Comparison of ENCODE assay signal across 11 mouse cellular contexts in genomic region chr8:118286282-118287180, GRCm38 (mm10). TPM values are rescaled to one million over a fixed set of nuclear protein-coding genes. Genes with fewer than 3 reads are reported as not detected.
DNase-seq lines count a peak whose midpoint lies in the region; ATAC-seq and TF ChIP-seq lines count a peak whose summit lies in the region.
"Had no signal": no experiment of that assay in that cellular context is flagged by ENCODE, and none has a peak within 500 bp of the region (broad histone marks: within the 10 kb centered on the region; RNA-seq: fewer than 3 reads in every experiment).

No protein-coding gene starts in this region.

- TF ChIP-seq CTCF in hindbrain, postnatal 0 days (IDR thresholded peaks at IDR 0.05; ENCODE audit: low read depth) = no peak
- no peak for TF ChIP-seq CTCF in thymus, adult 2 months (IDR thresholded peaks at IDR 0.05; ENCODE audit: borderline replicate concordance, control insufficient read depth, extremely low read depth, insufficient read depth, low read length, poor library complexity)
- no peak for TF ChIP-seq CTCF in left cerebral cortex, adult 2 months (IDR thresholded peaks at IDR 0.05)

- H3K9ac ChIP-seq in hindbrain, postnatal 0 days (replicated peaks; ENCODE audit: low read length) = no peak overlapping the region
- no peak overlapping the region for H3K9ac ChIP-seq in stomach, embryonic 15.5 days

- ATAC-seq in hindbrain, postnatal 0 days = no peak
- peak; percentile 50; the same call in 1 of the 2 replicates for ATAC-seq in stomach, embryonic 15.5 days (ENCODE audit: insufficient read depth, low FRiP score, low read depth)
- ATAC-seq in frontal cortex, adult (ENCODE audit: low TSS enrichment) = no peak

- no peaks in the 10 kb centered on the region for H3K27me3 ChIP-seq in hindbrain, postnatal 0 days (ENCODE audit: insufficient read depth, low read length)
- peaks cover 17% of the 10 kb centered on the region for H3K27me3 ChIP-seq in stomach, embryonic 15.5 days (replicated peaks)
- no peaks in the 10 kb centered on the region for H3K27me3 ChIP-seq in thymus, adult 2 months (ENCODE audit: control insufficient read depth, insufficient read depth, low read length)

- 31% methylated on average over 10 of the region's 10 CpGs for WGBS in hindbrain, postnatal 0 days
- WGBS in stomach, embryonic 15.5 days = 25% methylated on average over 10 of the region's 10 CpGs
- WGBS in thymus, adult 2 months = 24% methylated on average over 10 of the region's 10 CpGs

- no peak for TF ChIP-seq POLR2A in thymus, adult 2 months (IDR thresholded peaks at IDR 0.05; ENCODE audit: control insufficient read depth, extremely low read depth, insufficient read depth, low read length, poor library complexity)

- no peaks in the 10 kb centered on the region for H3K9me3 ChIP-seq in hindbrain, postnatal 0 days (ENCODE audit: low read length)
- H3K9me3 ChIP-seq in stomach, embryonic 15.5 days = no peaks in the 10 kb centered on the region

- peaks cover 27% of the 10 kb centered on the region for H3K4me1 ChIP-seq in hindbrain, postnatal 0 days (ENCODE audit: insufficient read depth, low read length)
- H3K4me1 ChIP-seq in stomach, embryonic 15.5 days = peaks cover 10% of the 10 kb centered on the region
- H3K4me1 ChIP-seq in thymus, adult 2 months (replicated peaks; ENCODE audit: control insufficient read depth, insufficient read depth, low read length) = no peaks in the 10 kb centered on the region

- no peaks in the 10 kb centered on the region for H3K36me3 ChIP-seq in hindbrain, postnatal 0 days (ENCODE audit: insufficient read depth, low read length)
- H3K36me3 ChIP-seq in stomach, embryonic 15.5 days = no peaks in the 10 kb centered on the region
- no peaks in the 10 kb centered on the region for H3K36me3 ChIP-seq in thymus, adult 2 months (ENCODE audit: control insufficient read depth, insufficient read depth, low read length)

- intact Hi-C loops in gastrocnemius, postnatal 36 days (cut with DNase I) = loop anchor here (2.0 to 10.0 kb wide), 3 partner anchors 91 to 352 kb away; no protein-coding TSS in a partner anchor
- intact Hi-C loops in left cerebral cortex, adult 2 months (cut with DNase I) = loop anchor here (1.0 to 10.0 kb wide), 6 partner anchors 71 to 776 kb away; no protein-coding TSS in a partner anchor

- H3K4me3 ChIP-seq in hindbrain, postnatal 0 days (ENCODE audit: low read length) = peak overlapping the region; percentile 54; the same call in 1 of the 2 replicates
- no peak overlapping the region for H3K4me3 ChIP-seq in stomach, embryonic 15.5 days (replicated peaks)
- no peak overlapping the region for H3K4me3 ChIP-seq in thymus, adult 2 months (ENCODE audit: control insufficient read depth, insufficient read depth, low read length)
- no peak overlapping the region for H3K4me3 ChIP-seq in left cerebral cortex, adult 2 months

- H3K4me2 ChIP-seq in hindbrain, postnatal 0 days (ENCODE audit: low read depth, low read length) = peak overlapping the region; percentile 85
- H3K4me2 ChIP-seq in stomach, embryonic 15.5 days = no peak overlapping the region

- peak; percentile 49 to 57 for DNase-seq in lung, adult 18-20 months
- DNase-seq in lung, postnatal 14 days = no peak
- DNase-seq in gastrocnemius, postnatal 36 days = peak; percentile 19 to 37
- DNase-seq in hindbrain, postnatal 0 days (ENCODE audit: low spot score) = no peak
- no peak for DNase-seq in thymus, adult 2 months
- DNase-seq in left cerebral cortex, adult 2 months (ENCODE audit: extremely low spot score in 1 of 2, low spot score in 2 of 2) = no peak
- DNase-seq: kidney, adult 18-20 months had no signal

- no peak overlapping the region for H3K27ac ChIP-seq in hindbrain, postnatal 0 days
- peak overlapping the region; percentile 61; the same call in 1 of the 2 replicates for H3K27ac ChIP-seq in stomach, embryonic 15.5 days
- no peak overlapping the region for H3K27ac ChIP-seq in thymus, adult 2 months (ENCODE audit: control insufficient read depth, insufficient read depth, low read length)
- H3K27ac ChIP-seq in left cerebral cortex, adult 2 months = no peak overlapping the region
- H3K27ac ChIP-seq: macrophage had no signal

RNA-seq across cellular contexts. Expression of gene Cdh13, which starts 3.0 kb away (rescaled TPM):
- 100 to 1,000 TPM; 110 to 120 TPM for total RNA-seq in gastrocnemius, postnatal 36 days (2021)
- total RNA-seq in hindbrain, postnatal 0 days (2014; rRNA removed) = 134 and 137 TPM in 2 replicates
- polyA plus RNA-seq in hindbrain, postnatal 0 days (2015; fragmentation: Nextera tagmentation; extraction: Ambion mirVana) = 122 and 141 TPM in 2 replicates
- 8.3 and 12.1 TPM in 2 replicates for polyA plus RNA-seq in stomach, embryonic 15.5 days (2015; fragmentation: Nextera tagmentation; extraction: Ambion mirVana)
- 5.0 and 12.5 TPM in 2 replicates for polyA plus RNA-seq in thymus, adult 2 months (2012; rRNA removed)
- 10 to 100 TPM; 69.9 to 74.8 TPM for total RNA-seq in left cerebral cortex, adult 2 months (2021)
- total RNA-seq: MEL had no signal
- polyA plus RNA-seq: macrophage had no signal

Comparison
In these comparisons a context has a peak if more than half of its experiments do, and no peak if none do; other contexts are left out.
1. DNase-seq: peak in lung, adult 18-20 months (2 of 2) and gastrocnemius, postnatal 36 days (2 of 2); none in lung, postnatal 14 days (single experiment), hindbrain, postnatal 0 days (single experiment), thymus, adult 2 months (single experiment) and left cerebral cortex, adult 2 months (0 of 2).